Mouse (Mus musculus): ENCODE results near the gene Chst11. TPM values are rescaled to one million over a fixed set of nuclear protein-coding genes. Genes with fewer than 3 reads are reported as not detected.

Gene Chst11
- polyA plus RNA-seq, 1 experiment from 2014 or later, result 2.6 TPM

- no peak for ATAC-seq (ENCODE audit: insufficient number of reproducible peaks, insufficient read depth, low FRiP score, low TSS enrichment, low read depth)
- 0 out of 2 replicates have a peak, but pooled peaks cover 9% of the 10 kb centered on the region for H3K27me3 ChIP-seq
- H3K4me1 ChIP-seq, result peaks cover 48% of the 10 kb centered on the region
Measured at GRCm38 (mm10) chr10:83133866-83134570, 148.7 kb downstream of the Chst11 start.

DNA sequence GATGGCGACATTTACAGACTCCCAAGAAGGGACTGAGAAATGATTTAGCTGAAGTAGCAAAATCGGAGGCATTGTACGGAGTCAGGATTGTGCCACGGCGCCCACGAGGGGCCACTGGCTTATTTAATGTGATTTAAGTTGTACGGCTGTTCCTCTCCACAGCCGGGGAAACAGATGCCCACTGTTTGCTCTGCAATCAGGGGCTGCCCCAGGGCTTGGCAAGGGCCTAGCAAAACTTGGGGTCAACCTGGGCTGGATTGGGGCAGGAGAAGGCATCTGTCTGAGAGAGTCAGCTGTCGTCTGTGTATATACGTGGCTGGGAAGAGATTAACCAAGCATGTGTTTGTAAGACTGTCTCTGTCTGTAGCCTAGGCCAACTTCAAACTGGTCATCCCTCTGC is 149.6 kb downstream of the Chst11 start:
- Histone ChIP-seq H3K27me3 (0 out of 2 replicates have a peak, but pooled peaks cover 9% of the 10 kb centered on the region), H3K9me3 (no peaks in the 10 kb centered on the region), H3K4me2 (peak overlapping the region; percentile 31), H3K36me3 (no peaks in the 10 kb centered on the region), H3K9ac (peak overlapping the region; percentile 6; the same call in 1 of the 2 replicates), H3K4me1 (peaks cover 51% of the 10 kb centered on the region), H3K27ac (no peak overlapping the region; the same call in 1 of the 2 replicates), H3K4me3 (no peak overlapping the region)
- 25% methylated on average over 10 of the region's 10 CpGs for WGBS
- ATAC-seq (ENCODE audit: insufficient number of reproducible peaks, insufficient read depth, low FRiP score, low TSS enrichment, low read depth), result 0 out of 2 replicates have a peak, but pooled peaks have one; percentile 11

More at GRCm38 (mm10) chr10:83133866-83134570, 148.7 kb downstream of the Chst11 start:
- Histone ChIP-seq H3K9ac (no peak overlapping the region), H3K27ac (no peak overlapping the region), H3K36me3 (no peaks in the 10 kb centered on the region), H3K4me3 (no peak overlapping the region), H3K9me3 (no peaks in the 10 kb centered on the region), H3K4me2 (no peak overlapping the region)
- WGBS, result 15% methylated on average over 16 of the region's 16 CpGs

GRCm38 (mm10) chr10:83135963-83136362 is 150.7 kb downstream of the Chst11 start:
- Histone ChIP-seq H3K27me3 (0 out of 2 replicates have a peak, but pooled peaks cover 9% of the 10 kb centered on the region), H3K27ac (no peak overlapping the region), H3K4me1 (peaks cover 51% of the 10 kb centered on the region), H3K4me3 (no peak overlapping the region), H3K36me3 (no peaks in the 10 kb centered on the region), H3K9me3 (no peaks in the 10 kb centered on the region), H3K9ac (no peak overlapping the region), H3K4me2 (no peak overlapping the region)
- ATAC-seq (ENCODE audit: insufficient number of reproducible peaks, insufficient read depth, low FRiP score, low TSS enrichment, low read depth), result no peak
- 49% methylated on average over 1 of the region's 1 CpGs for WGBS

- H3K4me3 ChIP-seq, result no peak overlapping the region
- H3K4me1 ChIP-seq, result peaks cover 51% of the 10 kb centered on the region
- WGBS, result 73% methylated on average over 7 of the region's 7 CpGs
- 0 out of 2 replicates have a peak, but pooled peaks cover 9% of the 10 kb centered on the region for H3K27me3 ChIP-seq
- no peak overlapping the region for H3K27ac ChIP-seq
- H3K36me3 ChIP-seq, result no peaks in the 10 kb centered on the region
- ATAC-seq (ENCODE audit: insufficient number of reproducible peaks, insufficient read depth, low FRiP score, low TSS enrichment, low read depth), result no peak
- H3K9ac ChIP-seq, result no peak overlapping the region
- no peaks in the 10 kb centered on the region for H3K9me3 ChIP-seq
- no peak overlapping the region for H3K4me2 ChIP-seq
Measured at GRCm38 (mm10) chr10:83137103-83137502, 151.8 kb downstream of the Chst11 start.

DNA sequence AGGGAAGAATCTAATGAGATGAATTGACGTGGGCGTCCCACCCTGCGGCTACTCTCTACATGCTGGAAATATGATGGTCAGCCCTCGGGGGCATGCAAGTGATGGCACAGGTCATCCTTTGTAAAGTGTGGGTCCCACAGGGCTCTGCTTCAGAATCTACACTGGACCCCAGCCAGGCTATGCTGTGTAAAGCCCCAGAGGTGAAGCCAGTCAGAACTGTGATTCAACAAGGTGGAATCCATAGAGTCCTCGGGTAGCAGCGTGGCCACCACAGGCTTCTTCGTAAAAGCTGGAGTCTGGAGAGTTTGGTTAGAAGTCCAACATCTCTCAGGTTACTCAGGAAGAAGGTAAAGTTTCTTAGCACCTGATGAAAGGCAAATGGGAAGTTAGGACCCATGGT is 154.0 kb downstream of the Chst11 start:
- H3K27me3 ChIP-seq, result no peaks in the 10 kb centered on the region
- no peak for ATAC-seq (ENCODE audit: insufficient number of reproducible peaks, insufficient read depth, low FRiP score, low TSS enrichment, low read depth)
- H3K4me1 ChIP-seq, result peaks cover 42% of the 10 kb centered on the region
- H3K36me3 ChIP-seq, result no peaks in the 10 kb centered on the region
- no peak overlapping the region for H3K9ac ChIP-seq
- H3K27ac ChIP-seq, result 0 out of 2 replicates have a peak overlapping the region, but pooled peaks have one; percentile 39
- WGBS, result 81% methylated on average over 7 of the region's 7 CpGs
- H3K4me3 ChIP-seq, result no peak overlapping the region
- H3K9me3 ChIP-seq, result no peaks in the 10 kb centered on the region
- H3K4me2 ChIP-seq, result no peak overlapping the region

- H3K27me3 ChIP-seq, result no peaks in the 10 kb centered on the region
- H3K4me3 ChIP-seq, result no peak overlapping the region
- H3K9me3 ChIP-seq, result no peaks in the 10 kb centered on the region
- no peak overlapping the region for H3K4me2 ChIP-seq
- peaks cover 34% of the 10 kb centered on the region for H3K4me1 ChIP-seq
- WGBS, result 40% methylated on average over 16 of the region's 16 CpGs
- peak overlapping the region; percentile 55; the same call in 1 of the 2 replicates for H3K27ac ChIP-seq
- no peak overlapping the region for H3K9ac ChIP-seq
- no peaks in the 10 kb centered on the region for H3K36me3 ChIP-seq
- ATAC-seq (ENCODE audit: insufficient number of reproducible peaks, insufficient read depth, low FRiP score, low TSS enrichment, low read depth), result peak; percentile 53; the same call in 1 of the 2 replicates
Measured at GRCm38 (mm10) chr10:83140258-83140936, 155.1 kb downstream of the Chst11 start.

GRCm38 (mm10) chr10:83141434-83141833 is 156.1 kb downstream of the Chst11 start:
- H3K4me3 ChIP-seq, result no peak overlapping the region
- no peaks in the 10 kb centered on the region for H3K9me3 ChIP-seq
- H3K27me3 ChIP-seq, result no peaks in the 10 kb centered on the region
- no peak overlapping the region for H3K4me2 ChIP-seq
- no peak for ATAC-seq (ENCODE audit: insufficient number of reproducible peaks, insufficient read depth, low FRiP score, low TSS enrichment, low read depth)
- H3K4me1 ChIP-seq, result peaks cover 35% of the 10 kb centered on the region
- 85% methylated on average over 5 of the region's 5 CpGs for WGBS
- H3K36me3 ChIP-seq, result no peaks in the 10 kb centered on the region
- 0 out of 2 replicates have a peak overlapping the region, but pooled peaks have one; percentile 55 for H3K27ac ChIP-seq
- no peak overlapping the region for H3K9ac ChIP-seq

GRCm38 (mm10) chr10:83143049-83143448 is 157.8 kb downstream of the Chst11 start:
- no peaks in the 10 kb centered on the region for H3K9me3 ChIP-seq
- H3K4me2 ChIP-seq, result no peak overlapping the region
- H3K27me3 ChIP-seq, result no peaks in the 10 kb centered on the region
- no peaks in the 10 kb centered on the region for H3K36me3 ChIP-seq
- 83% methylated on average over 10 of the region's 10 CpGs for WGBS
- H3K9ac ChIP-seq, result no peak overlapping the region
- peaks cover 26% of the 10 kb centered on the region for H3K4me1 ChIP-seq
- H3K4me3 ChIP-seq, result no peak overlapping the region
- no peak overlapping the region for H3K27ac ChIP-seq
- ATAC-seq (ENCODE audit: insufficient number of reproducible peaks, insufficient read depth, low FRiP score, low TSS enrichment, low read depth), result no peak

DNA sequence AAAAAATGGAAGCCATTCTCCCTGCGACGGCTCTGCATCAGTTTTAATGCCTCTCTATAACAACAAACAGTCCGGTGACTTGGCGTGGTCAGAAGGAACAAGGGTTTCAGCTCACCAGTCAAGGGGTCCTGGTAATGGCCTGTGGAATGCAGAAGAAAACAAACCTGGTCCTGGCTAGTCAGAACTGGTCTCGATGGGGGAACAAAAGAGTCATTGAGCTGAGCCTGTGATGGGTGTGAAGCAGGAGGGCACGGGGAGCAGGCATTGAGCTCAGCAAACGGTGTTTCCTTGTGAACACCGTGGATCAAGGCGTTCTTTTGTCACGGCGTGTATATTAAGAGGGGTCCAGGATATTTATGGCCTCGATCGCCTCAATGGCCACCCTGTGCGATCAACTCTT is 160.5 kb downstream of the Chst11 start:
- H3K4me2 ChIP-seq, result no peak overlapping the region
- H3K27ac ChIP-seq, result peak overlapping the region; percentile 34; the same call in 1 of the 2 replicates
- H3K9ac ChIP-seq, result no peak overlapping the region
- H3K9me3 ChIP-seq, result no peaks in the 10 kb centered on the region
- no peak for ATAC-seq (ENCODE audit: insufficient number of reproducible peaks, insufficient read depth, low FRiP score, low TSS enrichment, low read depth)
- H3K27me3 ChIP-seq, result no peaks in the 10 kb centered on the region
- H3K36me3 ChIP-seq, result no peaks in the 10 kb centered on the region
- 33% methylated on average over 14 of the region's 14 CpGs for WGBS
- H3K4me1 ChIP-seq, result peaks cover 28% of the 10 kb centered on the region
- no peak overlapping the region for H3K4me3 ChIP-seq

GRCm38 (mm10) chr10:83149342-83150178 is 164.3 kb downstream of the Chst11 start:
- H3K4me1 ChIP-seq, result peaks cover 39% of the 10 kb centered on the region
- 69% methylated on average over 12 of the region's 12 CpGs for WGBS

DNA sequence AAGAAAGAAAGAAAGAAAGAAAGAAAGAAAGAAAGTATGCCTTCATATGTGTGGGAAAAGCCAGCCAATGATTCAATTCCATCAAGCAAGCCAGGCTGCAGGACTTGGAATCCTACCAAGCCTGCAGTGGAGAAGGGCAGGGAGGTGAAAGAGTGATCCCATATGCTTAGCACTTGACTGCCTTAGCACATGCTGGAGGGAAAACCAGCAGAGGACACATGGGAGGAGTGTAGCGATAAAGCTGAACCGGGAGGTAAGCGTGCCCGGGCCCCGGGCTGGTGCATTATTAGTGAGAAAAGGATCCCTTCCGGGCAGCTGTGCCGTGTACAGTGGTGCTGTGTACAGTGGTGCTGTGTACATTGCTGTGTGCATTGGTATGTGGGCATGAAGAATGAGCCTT is 165.3 kb downstream of the Chst11 start:
- Histone ChIP-seq H3K36me3 (no peaks in the 10 kb centered on the region), H3K9ac (no peak overlapping the region), H3K27me3 (no peaks in the 10 kb centered on the region), H3K4me2 (no peak overlapping the region), H3K4me3 (no peak overlapping the region), H3K27ac (no peak overlapping the region), H3K4me1 (peaks cover 36% of the 10 kb centered on the region), H3K9me3 (no peaks in the 10 kb centered on the region)
- ATAC-seq (ENCODE audit: insufficient number of reproducible peaks, insufficient read depth, low FRiP score, low TSS enrichment, low read depth), result 0 out of 2 replicates have a peak, but pooled peaks have one; percentile 50
- 87% methylated on average over 7 of the region's 7 CpGs for WGBS

More at GRCm38 (mm10) chr10:83149342-83150178, 164.3 kb downstream of the Chst11 start:
- no peaks in the 10 kb centered on the region for H3K27me3 ChIP-seq
- H3K27ac ChIP-seq, result no peak overlapping the region
- H3K9me3 ChIP-seq, result no peaks in the 10 kb centered on the region
- H3K4me2 ChIP-seq, result no peak overlapping the region
- H3K4me3 ChIP-seq, result no peak overlapping the region
- no peak for ATAC-seq (ENCODE audit: insufficient number of reproducible peaks, insufficient read depth, low FRiP score, low TSS enrichment, low read depth)
- H3K36me3 ChIP-seq, result no peaks in the 10 kb centered on the region
- no peak overlapping the region for H3K9ac ChIP-seq

Measured in embryonic facial prominence, embryonic 13.5 days (tissue).